Mouse (Mus musculus) midbrain, embryonic 11.5 days (tissue): ENCODE measurements around the gene Gna14. TPM values are rescaled to one million over a fixed set of nuclear protein-coding genes. Genes with fewer than 3 reads are reported as not detected.

ENCODE experiments used
- ATAC-seq: fragments of 200-750 bp; cut with Nextera tagmentation; 2 replicates; pipeline ENCODE4 v1.8.0; 2017; ENCODE audit warnings: moderate TSS enrichment, moderate library complexity; ENCODE audit not compliant: low FRiP score
- DNase-seq: peaks from one replicate; pipeline ENCODE4 v3.0.0; 2015; ENCODE audit warnings: low spot score; ENCODE audit errors: missing footprints
- H3K27ac ChIP-seq: fragments of 300-500 bp; sonication (generic); 2 replicates; pipeline ENCODE4 v1.5.1; 2014; ENCODE audit warnings: low read depth, low read length
- H3K27me3 ChIP-seq: fragments of 300-500 bp; sonication (generic); 2 replicates; pipeline ENCODE4 v1.6.1; 2014; ENCODE audit warnings: mild to moderate bottlenecking, low read length, moderate library complexity, mixed read lengths; ENCODE audit not compliant: control insufficient read depth, insufficient read depth
- H3K36me3 ChIP-seq: fragments of 300-500 bp; sonication (generic); 2 replicates; pipeline ENCODE4 v1.6.1; 2014; ENCODE audit warnings: mild to moderate bottlenecking, low read length, moderate library complexity, mixed read lengths; ENCODE audit not compliant: control insufficient read depth, insufficient read depth
- H3K4me1 ChIP-seq: fragments of 300-500 bp; sonication (generic); 2 replicates; pipeline ENCODE4 v1.6.1; 2014; ENCODE audit warnings: low read length; ENCODE audit not compliant: control insufficient read depth, insufficient read depth
- H3K4me2 ChIP-seq: fragments of 300-500 bp; sonication (generic); 2 replicates; pipeline ENCODE4 v1.6.1; 2014; ENCODE audit warnings: mild to moderate bottlenecking, moderate library complexity
- H3K4me3 ChIP-seq: fragments of 300-500 bp; sonication (generic); 2 replicates; pipeline ENCODE4 v1.5.1; 2014; ENCODE audit warnings: low read depth, low read length
- H3K9ac ChIP-seq: fragments of 300-500 bp; sonication (generic); 2 replicates; pipeline ENCODE4 v1.6.1; 2014; ENCODE audit warnings: low read length
- H3K9me3 ChIP-seq: fragments of 300-500 bp; sonication (generic); 2 replicates; pipeline ENCODE4 v1.6.1; 2016; ENCODE audit warnings: low read length; ENCODE audit not compliant: control insufficient read depth
- WGBS: fragments of 180-500 bp; shearing (Covaris S2); extraction: QIAGEN DNeasy Blood & Tissue Kit; methylation state at CpG from one replicate; pipeline ENCODE4 v1.1.7; 2014; 5-methylcytosine and 5-hydroxymethylcytosine counted together
- polyA plus RNA-seq: library from polyadenylated mRNA; unstranded; fragments of >200 nt; fragmentation: Nextera tagmentation; extraction: Ambion mirVana; gene quantifications from 2 replicates; pipeline ENCODE4 v1.2.1, GENCODE M21; 2014

Gna14 gene
- polyA plus RNA-seq, 1 experiment from 2014 or later: 0.18 TPM

GRCm38 (mm10) chr19:16431368-16431767 lies 4.2 kb upstream of the Gna14 start:
- H3K27ac ChIP-seq: no peak overlapping the region
- WGBS: 91% methylated on average over 8 of the region's 8 CpGs
- H3K27me3 ChIP-seq: peaks cover 16% of the 10 kb centered on the region
- DNase-seq (no peak), ATAC-seq (no peak)
- H3K9ac ChIP-seq: no peak overlapping the region
- no peak overlapping the region for H3K4me3 ChIP-seq
- no peak overlapping the region for H3K4me2 ChIP-seq
- H3K36me3 ChIP-seq: no peaks in the 10 kb centered on the region
- peaks cover 8% of the 10 kb centered on the region; the same call in 1 of the 2 replicates for H3K9me3 ChIP-seq
- peaks cover 14% of the 10 kb centered on the region for H3K4me1 ChIP-seq

- no peak for DNase-seq
Measured at GRCm38 (mm10) chr19:16434879-16435278, 683 bp upstream of the Gna14 start.

GRCm38 (mm10) chr19:16436335-16437169 lies 990 bp downstream of the Gna14 start:
- Histone ChIP-seq H3K27me3 (peaks cover 34% of the 10 kb centered on the region), H3K4me2 (peak overlapping the region; percentile 67), H3K36me3 (no peaks in the 10 kb centered on the region), H3K27ac (no peak overlapping the region), H3K4me1 (peaks cover 19% of the 10 kb centered on the region), H3K9ac (peak overlapping the region; percentile 33), H3K9me3 (no peaks in the 10 kb centered on the region), H3K4me3 (peak overlapping the region; percentile 35)
- peak; percentile 25 for ATAC-seq
- 2% methylated on average over 61 of the region's 61 CpGs for WGBS
- DNase-seq: peak; percentile 92

More at GRCm38 (mm10) chr19:16434879-16435278, 683 bp upstream of the Gna14 start:
- peak overlapping the region; percentile 67 for H3K4me2 ChIP-seq
- no peaks in the 10 kb centered on the region for H3K36me3 ChIP-seq
- H3K9ac ChIP-seq: no peak overlapping the region
- WGBS: 27% methylated on average over 9 of the region's 9 CpGs
- peaks cover 19% of the 10 kb centered on the region for H3K4me1 ChIP-seq
- H3K27ac ChIP-seq: no peak overlapping the region
- ATAC-seq: no peak
- H3K4me3 ChIP-seq: no peak overlapping the region
- H3K9me3 ChIP-seq: no peaks in the 10 kb centered on the region
- H3K27me3 ChIP-seq: peaks cover 34% of the 10 kb centered on the region

DNA sequence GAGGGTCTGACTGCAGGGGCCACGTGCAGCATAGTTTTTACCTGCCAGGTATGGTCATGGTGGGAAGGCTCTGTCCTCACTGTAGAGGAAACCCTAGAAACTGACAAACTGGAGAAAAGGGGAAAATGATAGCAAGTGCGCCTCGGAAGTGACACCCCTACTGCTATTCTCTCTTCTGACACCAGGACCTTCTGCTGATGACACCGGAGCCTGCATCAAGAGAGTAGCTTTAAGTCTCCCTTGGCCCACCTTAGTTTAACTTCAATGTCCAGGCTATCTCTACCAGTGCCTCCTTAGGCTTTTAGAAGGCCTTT lies 1.6 kb downstream of the Gna14 start:
- no peak overlapping the region for H3K9ac ChIP-seq
- no peak overlapping the region for H3K27ac ChIP-seq
- H3K4me1 ChIP-seq: peaks cover 19% of the 10 kb centered on the region
- peaks cover 34% of the 10 kb centered on the region for H3K27me3 ChIP-seq
- peak overlapping the region; percentile 67 for H3K4me2 ChIP-seq
- ATAC-seq (peak; percentile 14; the same call in 1 of the 2 replicates), DNase-seq (peak; percentile 88)
- H3K9me3 ChIP-seq: no peaks in the 10 kb centered on the region
- no peak overlapping the region for H3K4me3 ChIP-seq
- 19% methylated on average over 4 of the region's 4 CpGs for WGBS
- no peaks in the 10 kb centered on the region for H3K36me3 ChIP-seq

- Histone ChIP-seq H3K4me2 (no peak overlapping the region), H3K4me3 (no peak overlapping the region), H3K36me3 (no peaks in the 10 kb centered on the region), H3K27me3 (peaks cover 34% of the 10 kb centered on the region), H3K27ac (no peak overlapping the region), H3K9me3 (no peaks in the 10 kb centered on the region), H3K4me1 (peaks cover 19% of the 10 kb centered on the region), H3K9ac (no peak overlapping the region)
- 52% methylated on average over 5 of the region's 5 CpGs for WGBS
- no peak for DNase-seq
- no peak for ATAC-seq
Measured at GRCm38 (mm10) chr19:16437906-16438305, 2.3 kb downstream of the Gna14 start.

DNA sequence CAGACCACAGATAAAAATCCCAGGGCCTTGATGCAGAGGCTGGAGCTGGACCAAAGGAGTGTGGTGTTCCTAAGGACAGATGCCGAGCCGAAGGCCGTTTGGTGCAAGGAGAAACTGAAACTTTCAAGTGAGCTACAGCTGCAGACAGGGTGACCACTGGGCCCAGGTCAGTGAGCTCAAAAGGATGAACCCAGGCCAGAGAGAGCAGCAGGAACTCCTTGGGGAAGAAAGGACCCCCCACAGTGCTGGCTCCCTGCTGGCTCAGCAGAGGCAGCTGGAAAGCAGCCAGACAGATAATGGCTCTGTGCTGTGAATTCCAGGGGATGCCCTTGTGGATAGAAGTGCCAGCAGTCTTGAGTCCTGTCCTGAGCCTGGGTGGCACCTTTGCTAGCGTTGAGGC lies 3.7 kb downstream of the Gna14 start:
- WGBS: 55% methylated on average over 4 of the region's 4 CpGs
- H3K4me1 ChIP-seq: peaks cover 19% of the 10 kb centered on the region
- H3K27ac ChIP-seq: no peak overlapping the region
- H3K36me3 ChIP-seq: no peaks in the 10 kb centered on the region
- no peaks in the 10 kb centered on the region for H3K9me3 ChIP-seq
- no peak overlapping the region for H3K9ac ChIP-seq
- H3K4me2 ChIP-seq: no peak overlapping the region
- no peak for DNase-seq
- no peak overlapping the region for H3K4me3 ChIP-seq
- no peak for ATAC-seq
- peaks cover 34% of the 10 kb centered on the region for H3K27me3 ChIP-seq

GRCm38 (mm10) chr19:16439834-16440233 lies 4.3 kb downstream of the Gna14 start:
- DNase-seq (no peak), ATAC-seq (no peak)
- H3K9ac ChIP-seq: no peak overlapping the region
- no peaks in the 10 kb centered on the region for H3K36me3 ChIP-seq
- peaks cover 19% of the 10 kb centered on the region for H3K4me1 ChIP-seq
- H3K9me3 ChIP-seq: no peaks in the 10 kb centered on the region
- no peak overlapping the region for H3K4me2 ChIP-seq
- 49% methylated on average over 13 of the region's 13 CpGs for WGBS
- H3K4me3 ChIP-seq: no peak overlapping the region
- no peak overlapping the region for H3K27ac ChIP-seq
- H3K27me3 ChIP-seq: peaks cover 30% of the 10 kb centered on the region

DNA sequence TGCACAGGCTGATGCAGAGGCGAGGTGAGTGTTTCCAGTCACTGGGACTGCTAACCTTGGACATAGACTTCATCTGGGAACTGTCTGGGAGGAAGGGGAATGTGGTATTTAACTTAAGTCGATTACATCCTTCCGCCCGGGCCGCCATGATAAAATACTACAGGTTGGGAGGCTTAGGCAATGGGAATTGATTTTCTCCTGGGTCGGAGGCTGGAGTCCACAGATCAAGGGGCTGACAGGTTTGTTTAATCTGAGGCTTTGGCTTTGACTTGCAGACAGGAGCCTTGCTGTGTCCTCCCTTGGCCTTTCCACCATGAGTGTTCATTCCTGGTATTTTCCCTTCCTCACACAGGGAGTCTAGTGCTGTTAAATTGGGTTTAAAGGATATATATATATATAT lies 5.8 kb downstream of the Gna14 start:
- peaks cover 18% of the 10 kb centered on the region for H3K27me3 ChIP-seq
- no peak for DNase-seq
- no peak overlapping the region for H3K27ac ChIP-seq
- ATAC-seq: no peak
- 89% methylated on average over 6 of the region's 6 CpGs for WGBS
- H3K9ac ChIP-seq: no peak overlapping the region
- H3K4me3 ChIP-seq: no peak overlapping the region
- peaks cover 5% of the 10 kb centered on the region for H3K4me1 ChIP-seq
- no peak overlapping the region for H3K4me2 ChIP-seq
- no peaks in the 10 kb centered on the region for H3K36me3 ChIP-seq
- H3K9me3 ChIP-seq: no peaks in the 10 kb centered on the region

- no peak for ATAC-seq
- no peak overlapping the region for H3K4me3 ChIP-seq
- WGBS: 90% methylated on average over 5 of the region's 5 CpGs
Measured at GRCm38 (mm10) chr19:16443335-16443734, 7.8 kb downstream of the Gna14 start.

More at GRCm38 (mm10) chr19:16443335-16443734, 7.8 kb downstream of the Gna14 start:
- Histone ChIP-seq H3K9ac (no peak overlapping the region), H3K36me3 (no peaks in the 10 kb centered on the region), H3K27ac (no peak overlapping the region), H3K27me3 (peaks cover 2% of the 10 kb centered on the region; the same call in 1 of the 2 replicates), H3K9me3 (no peaks in the 10 kb centered on the region), H3K4me1 (no peaks in the 10 kb centered on the region), H3K4me2 (no peak overlapping the region)
- DNase-seq: no peak
